Mouse (Mus musculus): ENCODE results near the gene Pknox2.
A peak's percentile ranks its signal among the peaks of the same experiment; 100 is the strongest.

DNA sequence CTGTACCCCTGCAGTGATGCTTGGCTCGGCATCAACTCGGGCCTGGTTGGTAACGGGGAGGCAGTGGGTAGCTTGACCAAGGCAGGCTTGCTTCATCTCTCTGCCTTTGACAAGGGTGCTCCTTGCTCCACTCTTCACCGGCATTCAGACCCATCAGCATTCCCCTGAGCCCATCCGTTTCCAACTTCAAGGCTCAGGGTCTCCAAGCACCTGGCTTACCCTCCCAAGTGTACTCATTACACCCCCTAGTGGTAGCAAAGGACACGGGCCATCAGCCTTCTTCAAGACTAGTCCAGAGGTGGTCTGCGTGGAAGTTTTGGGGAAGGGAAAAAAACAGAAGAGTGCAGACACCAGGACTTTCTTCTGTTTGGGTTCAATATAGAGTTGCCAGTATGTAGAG, 178.5 kb downstream of the Pknox2 start:
- TF ChIP-seq CTCF (IDR thresholded peaks at IDR 0.05; ENCODE audit: low read depth), result peak; percentile 87
- TF ChIP-seq EP300 (IDR thresholded peaks at IDR 0.05; ENCODE audit: low read depth), result no peak
